Mouse (Mus musculus): ENCODE measurements around the gene Slc23a2. TPM values are rescaled to one million over a fixed set of nuclear protein-coding genes. Genes with fewer than 3 reads are reported as not detected.

Gene Slc23a2
- polyA plus RNA-seq, 1 experiment from 2014 or later = 14.2 TPM

DNA sequence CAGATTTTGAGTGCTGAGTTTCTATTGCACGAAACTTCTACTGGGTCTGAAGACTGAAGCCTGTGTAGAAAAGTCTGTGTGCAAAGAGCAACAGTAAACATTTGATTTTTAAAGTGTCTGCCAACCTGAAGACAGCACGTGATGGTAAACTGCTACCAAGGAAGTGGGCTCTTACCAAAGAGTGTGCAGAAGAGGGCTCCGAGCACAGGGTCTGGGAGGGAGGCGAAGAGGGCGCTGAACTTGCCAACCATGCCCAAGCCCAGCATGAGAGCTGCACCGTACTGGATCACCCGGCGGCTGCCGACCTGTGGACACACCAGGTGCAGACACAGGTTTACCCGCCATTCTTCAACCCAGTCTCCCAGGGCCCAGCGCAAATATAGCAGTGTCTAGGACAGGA lies 83.0 kb downstream of the Slc23a2 start:
- Histone ChIP-seq H3K36me3 (ENCODE audit: control insufficient read depth, insufficient read depth, low read length) (no peaks in the 10 kb centered on the region), H3K27ac (ENCODE audit: low read depth, low read length) (no peak overlapping the region), H3K4me3 (ENCODE audit: low read depth, low read length) (no peak overlapping the region), H3K9me3 (ENCODE audit: control insufficient read depth, low read length) (no peaks in the 10 kb centered on the region), H3K9ac (ENCODE audit: low read length) (no peak overlapping the region), H3K4me2 (ENCODE audit: low read depth, low read length, severe bottlenecking) (no peak overlapping the region), H3K27me3 (ENCODE audit: control insufficient read depth, insufficient read depth, low read length) (no peaks in the 10 kb centered on the region), H3K4me1 (replicated peaks; ENCODE audit: control insufficient read depth, insufficient read depth, low read length) (no peaks in the 10 kb centered on the region)
- 91% methylated on average over 11 of the region's 11 CpGs for WGBS
- DNase-seq (ENCODE audit: low spot score) (no peak), ATAC-seq (replicated peaks; ENCODE audit: low FRiP score) (no peak)

DNA sequence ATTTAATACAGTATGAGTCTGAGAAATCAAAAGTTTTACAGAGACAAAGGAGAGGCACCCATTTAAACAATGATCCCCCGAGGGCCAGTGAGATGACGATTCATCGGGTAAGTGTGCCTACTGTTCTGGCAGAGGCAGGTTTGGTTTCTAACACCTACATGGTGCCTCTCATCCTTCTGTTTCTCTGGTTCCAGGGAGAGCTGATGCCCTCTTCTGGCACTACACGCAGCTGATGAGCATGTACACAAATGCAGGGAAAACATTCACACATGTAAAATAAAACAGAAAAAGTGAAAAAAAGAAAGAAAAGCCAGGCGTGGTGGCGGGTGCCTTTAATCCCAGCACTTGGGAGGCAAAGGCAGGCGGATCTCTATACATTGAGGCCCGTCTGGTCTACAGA lies 85.0 kb downstream of the Slc23a2 start:
- Histone ChIP-seq H3K9me3 (ENCODE audit: control insufficient read depth, low read length) (no peaks in the 10 kb centered on the region), H3K27ac (ENCODE audit: low read depth, low read length) (no peak overlapping the region), H3K27me3 (ENCODE audit: control insufficient read depth, insufficient read depth, low read length) (no peaks in the 10 kb centered on the region), H3K9ac (ENCODE audit: low read length) (no peak overlapping the region), H3K4me2 (ENCODE audit: low read depth, low read length, severe bottlenecking) (no peak overlapping the region), H3K36me3 (ENCODE audit: control insufficient read depth, insufficient read depth, low read length) (no peaks in the 10 kb centered on the region), H3K4me3 (ENCODE audit: low read depth, low read length) (no peak overlapping the region), H3K4me1 (replicated peaks; ENCODE audit: control insufficient read depth, insufficient read depth, low read length) (no peaks in the 10 kb centered on the region)
- ATAC-seq (replicated peaks; ENCODE audit: low FRiP score) = no peak
- WGBS = 92% methylated on average over 8 of the region's 8 CpGs
- DNase-seq (ENCODE audit: low spot score) = no peak

- H3K27me3 ChIP-seq (ENCODE audit: control insufficient read depth, insufficient read depth, low read length) = no peaks in the 10 kb centered on the region
- DNase-seq (ENCODE audit: low spot score) = no peak
- H3K27ac ChIP-seq (ENCODE audit: low read depth, low read length) = no peak overlapping the region
- H3K9me3 ChIP-seq (ENCODE audit: control insufficient read depth, low read length) = no peaks in the 10 kb centered on the region
- H3K4me3 ChIP-seq (ENCODE audit: low read depth, low read length) = no peak overlapping the region
- H3K36me3 ChIP-seq (ENCODE audit: control insufficient read depth, insufficient read depth, low read length) = no peaks in the 10 kb centered on the region
- 95% methylated on average over 8 of the region's 8 CpGs for WGBS
- H3K9ac ChIP-seq (ENCODE audit: low read length) = no peak overlapping the region
- H3K4me1 ChIP-seq (replicated peaks; ENCODE audit: control insufficient read depth, insufficient read depth, low read length) = no peaks in the 10 kb centered on the region
- H3K4me2 ChIP-seq (ENCODE audit: low read depth, low read length, severe bottlenecking) = no peak overlapping the region
- ATAC-seq (replicated peaks; ENCODE audit: low FRiP score) = no peak
Measured at GRCm38 (mm10) chr2:132055349-132055753, 89.6 kb downstream of the Slc23a2 start.

DNA sequence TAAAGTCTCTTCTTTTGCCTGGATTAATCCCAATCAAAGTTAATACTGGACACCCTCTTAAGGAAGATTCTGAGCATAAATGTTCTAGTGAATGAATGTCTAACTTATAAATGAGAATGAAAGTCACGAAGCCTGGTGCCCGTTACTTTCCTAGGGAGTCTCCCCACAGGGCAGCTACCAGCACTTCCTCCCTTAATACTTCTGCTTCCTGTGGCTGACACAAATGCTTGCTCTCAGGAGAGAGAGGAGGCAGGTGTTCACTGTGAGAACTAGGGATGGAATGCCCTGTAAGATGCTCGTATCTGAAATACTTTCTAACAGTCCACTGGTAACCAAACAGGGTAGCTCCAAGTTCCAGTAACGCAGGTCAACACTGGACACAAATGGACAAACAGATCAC lies 91.1 kb downstream of the Slc23a2 start:
- Histone ChIP-seq H3K27me3 (ENCODE audit: control insufficient read depth, insufficient read depth, low read length) (no peaks in the 10 kb centered on the region), H3K9ac (ENCODE audit: low read length) (no peak overlapping the region), H3K4me2 (ENCODE audit: low read depth, low read length, severe bottlenecking) (no peak overlapping the region), H3K27ac (ENCODE audit: low read depth, low read length) (no peak overlapping the region), H3K4me1 (replicated peaks; ENCODE audit: control insufficient read depth, insufficient read depth, low read length) (no peaks in the 10 kb centered on the region), H3K4me3 (ENCODE audit: low read depth, low read length) (no peak overlapping the region), H3K36me3 (ENCODE audit: control insufficient read depth, insufficient read depth, low read length) (no peaks in the 10 kb centered on the region), H3K9me3 (ENCODE audit: control insufficient read depth, low read length) (no peaks in the 10 kb centered on the region)
- WGBS = 87% methylated on average over 4 of the region's 4 CpGs
- ATAC-seq (replicated peaks; ENCODE audit: low FRiP score) = no peak
- no peak for DNase-seq (ENCODE audit: low spot score)

DNA sequence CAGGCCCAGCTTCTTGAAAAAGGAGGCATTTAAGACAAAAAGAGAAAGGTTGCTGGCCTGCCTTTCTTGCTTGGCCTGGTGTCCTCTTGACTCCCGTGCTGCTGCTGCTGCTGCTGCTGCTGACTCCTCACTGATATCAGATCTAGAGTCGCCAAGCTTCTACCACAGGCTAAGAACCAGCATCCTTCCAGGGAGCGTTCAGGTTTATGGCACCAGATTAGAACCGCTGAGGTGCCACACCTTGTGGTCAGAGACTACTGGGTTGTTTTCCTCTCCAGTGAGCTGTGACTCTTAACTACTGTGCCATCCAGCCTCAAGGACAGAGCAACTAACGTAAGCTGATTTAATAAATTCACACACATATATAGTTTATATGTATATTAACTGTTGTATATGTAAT lies 93.1 kb downstream of the Slc23a2 start:
- 85% methylated on average over 5 of the region's 5 CpGs for WGBS
- H3K36me3 ChIP-seq (ENCODE audit: control insufficient read depth, insufficient read depth, low read length) = no peaks in the 10 kb centered on the region
- no peaks in the 10 kb centered on the region for H3K27me3 ChIP-seq (ENCODE audit: control insufficient read depth, insufficient read depth, low read length)
- no peaks in the 10 kb centered on the region for H3K9me3 ChIP-seq (ENCODE audit: control insufficient read depth, low read length)
- no peak overlapping the region for H3K9ac ChIP-seq (ENCODE audit: low read length)
- ATAC-seq (replicated peaks; ENCODE audit: low FRiP score) (no peak), DNase-seq (ENCODE audit: low spot score) (no peak)
- no peak overlapping the region for H3K4me3 ChIP-seq (ENCODE audit: low read depth, low read length)
- no peaks in the 10 kb centered on the region for H3K4me1 ChIP-seq (replicated peaks; ENCODE audit: control insufficient read depth, insufficient read depth, low read length)
- no peak overlapping the region for H3K27ac ChIP-seq (ENCODE audit: low read depth, low read length)
- H3K4me2 ChIP-seq (ENCODE audit: low read depth, low read length, severe bottlenecking) = no peak overlapping the region

DNA sequence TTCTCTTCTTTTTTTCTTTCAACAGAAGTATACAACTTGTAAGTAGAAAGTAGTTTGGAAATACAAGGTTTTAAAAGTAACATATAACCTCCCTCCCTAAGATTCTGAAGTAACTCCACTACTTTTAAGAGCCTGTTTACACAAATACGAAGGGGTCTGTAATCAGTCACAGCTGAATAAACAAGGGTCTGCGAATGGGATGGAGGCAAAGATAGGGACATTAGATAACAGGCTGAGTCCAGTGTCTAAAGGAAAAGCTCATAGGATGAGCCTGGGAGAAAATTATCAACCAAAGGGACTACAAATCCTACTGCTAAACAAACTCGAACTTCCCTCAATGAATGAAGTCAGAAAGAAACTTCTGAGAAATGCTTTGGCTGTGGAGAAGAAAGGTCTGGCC lies 95.0 kb downstream of the Slc23a2 start:
- Histone ChIP-seq H3K36me3 (ENCODE audit: control insufficient read depth, insufficient read depth, low read length) (no peaks in the 10 kb centered on the region), H3K4me3 (ENCODE audit: low read depth, low read length) (no peak overlapping the region), H3K27me3 (ENCODE audit: control insufficient read depth, insufficient read depth, low read length) (no peaks in the 10 kb centered on the region), H3K4me1 (replicated peaks; ENCODE audit: control insufficient read depth, insufficient read depth, low read length) (no peaks in the 10 kb centered on the region), H3K9me3 (ENCODE audit: control insufficient read depth, low read length) (no peaks in the 10 kb centered on the region), H3K9ac (ENCODE audit: low read length) (no peak overlapping the region), H3K4me2 (ENCODE audit: low read depth, low read length, severe bottlenecking) (no peak overlapping the region), H3K27ac (ENCODE audit: low read depth, low read length) (no peak overlapping the region)
- whole genome bisulfite sequencing = 57% methylated on average over 3 of the region's 3 CpGs
- ATAC-seq (replicated peaks; ENCODE audit: low FRiP score) (no peak), DNase-seq (ENCODE audit: low spot score) (no peak)

DNA sequence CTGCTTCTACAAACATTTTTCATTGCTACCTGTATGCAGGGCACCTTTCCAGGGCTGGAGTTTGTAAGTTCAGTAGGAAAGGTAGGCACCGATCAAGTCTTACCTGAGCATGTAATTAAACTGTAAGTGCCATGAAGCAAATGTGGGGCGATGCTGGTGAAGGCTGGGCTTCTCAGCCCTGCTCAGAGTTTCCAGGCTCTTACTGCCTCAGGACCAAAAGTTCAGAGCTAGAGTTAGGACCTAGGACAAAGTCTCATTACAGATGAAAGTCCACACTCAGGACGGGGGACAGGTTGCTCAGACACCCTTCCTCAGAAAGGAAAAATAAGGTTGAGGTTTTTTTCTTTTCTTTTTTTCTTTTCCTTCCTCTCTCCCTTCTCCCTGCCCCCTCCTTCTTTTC lies 95.4 kb downstream of the Slc23a2 start:
- ATAC-seq (replicated peaks; ENCODE audit: low FRiP score) (no peak), DNase-seq (ENCODE audit: low spot score) (no peak)
- no peaks in the 10 kb centered on the region for H3K9me3 ChIP-seq (ENCODE audit: control insufficient read depth, low read length)
- H3K9ac ChIP-seq (ENCODE audit: low read length) = no peak overlapping the region
- H3K27me3 ChIP-seq (ENCODE audit: control insufficient read depth, insufficient read depth, low read length) = no peaks in the 10 kb centered on the region
- 75% methylated on average over 3 of the region's 3 CpGs for WGBS
- no peak overlapping the region for H3K27ac ChIP-seq (ENCODE audit: low read depth, low read length)
- H3K4me3 ChIP-seq (ENCODE audit: low read depth, low read length) = no peak overlapping the region
- H3K4me2 ChIP-seq (ENCODE audit: low read depth, low read length, severe bottlenecking) = no peak overlapping the region
- no peaks in the 10 kb centered on the region for H3K36me3 ChIP-seq (ENCODE audit: control insufficient read depth, insufficient read depth, low read length)
- no peaks in the 10 kb centered on the region for H3K4me1 ChIP-seq (replicated peaks; ENCODE audit: control insufficient read depth, insufficient read depth, low read length)

DNA sequence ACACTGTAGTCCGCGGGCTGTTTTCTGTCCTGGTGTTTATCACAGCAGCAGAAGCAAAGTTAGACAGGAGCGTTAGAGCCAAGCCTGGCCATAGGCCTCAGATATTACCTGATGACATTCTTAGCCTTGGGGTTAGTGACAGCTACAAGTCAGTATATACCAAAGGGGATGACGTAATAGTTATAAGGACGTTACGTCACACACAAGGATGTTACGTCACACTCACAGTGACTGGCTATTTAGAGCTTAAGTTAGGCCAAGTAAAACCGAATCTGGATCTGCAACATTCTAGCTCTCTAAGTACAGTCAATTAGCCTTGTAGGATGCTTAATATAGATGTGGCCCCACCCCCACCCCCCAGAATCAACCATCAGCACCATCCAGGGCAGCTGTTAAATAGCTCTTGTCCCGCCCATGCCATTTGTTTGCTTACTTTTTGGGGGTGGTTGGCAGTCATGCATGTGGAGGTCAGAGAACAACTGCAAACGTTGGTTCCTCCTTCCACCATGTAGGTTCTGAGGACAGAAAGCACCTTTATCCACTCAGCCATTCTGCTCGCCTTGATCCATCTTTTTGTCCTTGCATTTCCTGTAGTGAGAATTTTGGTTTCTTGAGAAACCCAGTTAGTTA lies 96.7 kb downstream of the Slc23a2 start:
- no peak for DNase-seq (ENCODE audit: low spot score)
- H3K4me3 ChIP-seq (ENCODE audit: low read depth, low read length) = no peak overlapping the region
- no peaks in the 10 kb centered on the region for H3K27me3 ChIP-seq (ENCODE audit: control insufficient read depth, insufficient read depth, low read length)
- WGBS = 89% methylated on average over 11 of the region's 11 CpGs
- no peak overlapping the region for H3K27ac ChIP-seq (ENCODE audit: low read depth, low read length)
- H3K9ac ChIP-seq (ENCODE audit: low read length) = no peak overlapping the region
- H3K36me3 ChIP-seq (ENCODE audit: control insufficient read depth, insufficient read depth, low read length) = no peaks in the 10 kb centered on the region
- no peaks in the 10 kb centered on the region for H3K9me3 ChIP-seq (ENCODE audit: control insufficient read depth, low read length)
- ATAC-seq (replicated peaks; ENCODE audit: low FRiP score) = no peak
- no peaks in the 10 kb centered on the region for H3K4me1 ChIP-seq (replicated peaks; ENCODE audit: control insufficient read depth, insufficient read depth, low read length)
- no peak overlapping the region for H3K4me2 ChIP-seq (ENCODE audit: low read depth, low read length, severe bottlenecking)

GRCm38 (mm10) chr2:132047364-132047763 lies 97.5 kb downstream of the Slc23a2 start:
- DNase-seq (ENCODE audit: low spot score) = no peak
- Histone ChIP-seq H3K4me1 (replicated peaks; ENCODE audit: control insufficient read depth, insufficient read depth, low read length) (no peaks in the 10 kb centered on the region), H3K36me3 (ENCODE audit: control insufficient read depth, insufficient read depth, low read length) (no peaks in the 10 kb centered on the region), H3K4me3 (ENCODE audit: low read depth, low read length) (no peak overlapping the region), H3K9me3 (ENCODE audit: control insufficient read depth, low read length) (no peaks in the 10 kb centered on the region), H3K4me2 (ENCODE audit: low read depth, low read length, severe bottlenecking) (no peak overlapping the region), H3K27ac (ENCODE audit: low read depth, low read length) (no peak overlapping the region), H3K27me3 (ENCODE audit: control insufficient read depth, insufficient read depth, low read length) (no peaks in the 10 kb centered on the region), H3K9ac (ENCODE audit: low read length) (no peak overlapping the region)
- 87% methylated on average over 4 of the region's 4 CpGs for WGBS
- no peak for ATAC-seq (replicated peaks; ENCODE audit: low FRiP score)

Measured in forebrain, embryonic 11.5 days (tissue).